Mouse (Mus musculus): ENCODE results near the gene Usf1. TPM values are rescaled to one million over a fixed set of nuclear protein-coding genes. Genes with fewer than 3 reads are reported as not detected.

The Usf1 gene
- polyA plus RNA-seq, 1 experiment = 70.1 TPM

- Histone ChIP-seq H3K27me3 (ENCODE audit: control insufficient read depth, insufficient read depth, insufficient read length) (no peaks in the 10 kb centered on the region), H3ac (ENCODE audit: control insufficient read depth, insufficient read length, low read depth) (no peak overlapping the region), H3K79me3 (ENCODE audit: low read depth) (no peaks in the 10 kb centered on the region), H3K36me3 (ENCODE audit: control insufficient read depth, insufficient read depth) (no peaks in the 10 kb centered on the region), H3K79me2 (ENCODE audit: control insufficient read depth, insufficient read depth) (no peaks in the 10 kb centered on the region), H3K4me3 (ENCODE audit: insufficient read depth, poor library complexity, severe bottlenecking) (no peak overlapping the region)
- no peak for TF ChIP-seq USF1 (IDR thresholded peaks at IDR 0.05; ENCODE audit: low read depth)
- peak; percentile 88 for TF ChIP-seq CEBPB (IDR thresholded peaks at IDR 0.05; ENCODE audit: low read depth)
Measured at GRCm38 (mm10) chr1:171375646-171376097, 35.4 kb upstream of the Usf1 start.

DNA sequence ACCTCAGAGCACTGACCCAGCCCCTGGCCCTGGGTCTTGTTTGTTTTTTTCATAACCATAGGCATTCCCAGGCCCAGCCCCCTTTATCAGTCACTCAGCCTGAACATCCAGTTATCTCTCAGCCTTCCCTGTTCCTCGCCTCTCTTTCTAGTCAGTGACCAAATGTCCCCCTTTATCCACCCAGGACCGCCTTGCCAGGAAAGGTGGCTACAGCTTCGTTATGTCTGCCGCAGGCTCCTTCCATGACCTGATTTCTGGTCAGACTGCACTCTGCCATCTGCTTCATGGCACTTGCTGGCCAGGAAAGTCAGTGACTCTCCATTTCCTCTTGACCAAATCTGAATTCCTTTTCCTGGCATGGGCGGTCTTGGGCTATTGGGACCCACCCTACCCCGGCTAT lies 32.8 kb upstream of the Usf1 start:
- no peak overlapping the region for H3K4me3 ChIP-seq (ENCODE audit: insufficient read depth, poor library complexity, severe bottlenecking)
- TF ChIP-seq USF1 (IDR thresholded peaks at IDR 0.05; ENCODE audit: low read depth) (no peak), CEBPB (IDR thresholded peaks at IDR 0.05; ENCODE audit: low read depth) (no peak), MYOG (IDR thresholded peaks at IDR 0.05; ENCODE audit: control insufficient read depth, extremely low read depth, insufficient read length) (no peak), CTCF (IDR thresholded peaks at IDR 0.05; ENCODE audit: control insufficient read depth, insufficient read depth, insufficient read length) (no peak), MAX (IDR thresholded peaks at IDR 0.05) (no peak), MYOD1 (IDR thresholded peaks at IDR 0.05; ENCODE audit: control insufficient read depth, insufficient read length, low read depth) (no peak), FOSL1 (IDR thresholded peaks at IDR 0.05; ENCODE audit: insufficient read depth, low read length, poor library complexity, severe bottlenecking) (no peak)
- no peak overlapping the region for H3ac ChIP-seq (ENCODE audit: control insufficient read depth, insufficient read length, low read depth)
- no peaks in the 10 kb centered on the region for H3K79me3 ChIP-seq (ENCODE audit: low read depth)
- H3K79me2 ChIP-seq (ENCODE audit: control insufficient read depth, insufficient read depth) = no peaks in the 10 kb centered on the region
- H3K27me3 ChIP-seq (ENCODE audit: control insufficient read depth, insufficient read depth, insufficient read length) = no peaks in the 10 kb centered on the region
- no peaks in the 10 kb centered on the region for H3K36me3 ChIP-seq (ENCODE audit: control insufficient read depth, insufficient read depth)

DNA sequence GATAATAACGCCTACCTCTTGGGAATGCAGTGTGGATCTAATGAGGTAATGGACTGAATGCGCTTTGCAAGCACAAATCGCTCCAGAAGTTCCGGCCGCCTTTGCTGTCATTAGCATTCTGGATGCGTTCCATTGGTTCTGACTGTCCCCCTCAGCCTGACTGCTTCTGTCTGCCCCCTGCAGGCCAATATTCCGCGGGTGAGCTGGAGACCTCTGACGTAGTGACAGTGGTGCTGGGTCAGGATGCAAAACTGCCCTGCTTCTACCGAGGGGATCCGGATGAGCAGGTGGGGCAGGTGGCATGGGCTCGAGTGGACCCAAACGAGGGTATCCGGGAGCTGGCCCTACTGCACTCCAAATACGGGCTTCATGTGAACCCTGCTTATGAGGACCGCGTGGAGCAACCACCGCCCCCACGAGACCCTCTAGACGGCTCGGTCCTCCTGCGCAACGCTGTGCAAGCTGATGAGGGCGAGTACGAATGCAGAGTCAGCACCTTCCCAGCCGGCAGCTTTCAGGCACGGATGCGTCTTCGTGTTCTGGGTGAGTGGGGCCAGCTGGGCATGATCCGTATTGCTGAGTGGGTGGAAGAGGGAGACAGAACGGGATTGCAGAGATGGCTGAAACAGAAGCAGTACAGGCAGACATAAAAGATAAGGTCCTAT lies 31.0 kb upstream of the Usf1 start:
- H3K36me3 ChIP-seq (ENCODE audit: control insufficient read depth, insufficient read depth) = no peaks in the 10 kb centered on the region
- no peaks in the 10 kb centered on the region for H3K79me3 ChIP-seq (ENCODE audit: low read depth)
- H3K79me2 ChIP-seq (ENCODE audit: control insufficient read depth, insufficient read depth) = no peaks in the 10 kb centered on the region
- TF ChIP-seq CTCF (IDR thresholded peaks at IDR 0.05; ENCODE audit: control insufficient read depth, insufficient read depth, insufficient read length) (peak; percentile 62), CEBPB (IDR thresholded peaks at IDR 0.05; ENCODE audit: low read depth) (no peak)
- H3K4me3 ChIP-seq (ENCODE audit: insufficient read depth, poor library complexity, severe bottlenecking) = no peak overlapping the region
- H3ac ChIP-seq (ENCODE audit: control insufficient read depth, insufficient read length, low read depth) = peak overlapping the region; percentile 47
- H3K27me3 ChIP-seq (ENCODE audit: control insufficient read depth, insufficient read depth, insufficient read length) = no peaks in the 10 kb centered on the region

GRCm38 (mm10) chr1:171382096-171382620 lies 29.0 kb upstream of the Usf1 start:
- H3K79me3 ChIP-seq (ENCODE audit: low read depth) = no peaks in the 10 kb centered on the region
- no peaks in the 10 kb centered on the region for H3K79me2 ChIP-seq (ENCODE audit: control insufficient read depth, insufficient read depth)
- TF ChIP-seq USF1 (IDR thresholded peaks at IDR 0.05; ENCODE audit: low read depth) (no peak), FOSL1 (IDR thresholded peaks at IDR 0.05; ENCODE audit: insufficient read depth, low read length, poor library complexity, severe bottlenecking) (no peak), MAX (IDR thresholded peaks at IDR 0.05) (no peak), CTCF (IDR thresholded peaks at IDR 0.05; ENCODE audit: control insufficient read depth, insufficient read depth, insufficient read length) (no peak), MYOD1 (IDR thresholded peaks at IDR 0.05; ENCODE audit: control insufficient read depth, insufficient read length, low read depth) (no peak), CEBPB (IDR thresholded peaks at IDR 0.05; ENCODE audit: low read depth) (no peak), MYOG (IDR thresholded peaks at IDR 0.05; ENCODE audit: control insufficient read depth, extremely low read depth, insufficient read length) (no peak)
- H3ac ChIP-seq (ENCODE audit: control insufficient read depth, insufficient read length, low read depth) = no peak overlapping the region
- H3K36me3 ChIP-seq (ENCODE audit: control insufficient read depth, insufficient read depth) = no peaks in the 10 kb centered on the region
- H3K27me3 ChIP-seq (ENCODE audit: control insufficient read depth, insufficient read depth, insufficient read length) = no peaks in the 10 kb centered on the region
- H3K4me3 ChIP-seq (ENCODE audit: insufficient read depth, poor library complexity, severe bottlenecking) = no peak overlapping the region

DNA sequence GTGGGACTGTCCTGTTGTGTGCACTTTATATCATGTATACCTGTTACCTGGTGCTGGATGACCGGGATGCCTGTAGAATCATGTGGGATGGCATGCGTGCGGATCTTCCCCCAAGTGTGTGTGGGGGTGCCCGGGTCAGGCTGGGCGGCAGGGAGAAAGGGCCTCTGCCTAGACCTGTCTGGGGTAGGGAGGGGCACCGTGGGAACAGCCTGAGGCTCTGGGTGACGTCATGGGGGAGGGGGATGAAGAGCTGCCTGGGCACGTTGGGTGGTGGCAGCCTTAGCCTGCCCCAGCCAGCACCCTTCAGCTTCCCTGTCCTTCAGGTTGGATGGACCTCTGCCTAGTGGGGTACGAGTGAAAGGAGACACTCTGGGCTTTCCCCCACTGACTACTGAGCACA lies 26.8 kb upstream of the Usf1 start:
- no peak overlapping the region for H3ac ChIP-seq (ENCODE audit: control insufficient read depth, insufficient read length, low read depth)
- TF ChIP-seq MYOG (IDR thresholded peaks at IDR 0.05; ENCODE audit: control insufficient read depth, extremely low read depth, insufficient read length) (no peak), FOSL1 (IDR thresholded peaks at IDR 0.05; ENCODE audit: insufficient read depth, low read length, poor library complexity, severe bottlenecking) (no peak), CTCF (IDR thresholded peaks at IDR 0.05; ENCODE audit: control insufficient read depth, insufficient read depth, insufficient read length) (no peak), MAX (IDR thresholded peaks at IDR 0.05) (no peak)
- no peaks in the 10 kb centered on the region for H3K79me2 ChIP-seq (ENCODE audit: control insufficient read depth, insufficient read depth)
- no peaks in the 10 kb centered on the region for H3K36me3 ChIP-seq (ENCODE audit: control insufficient read depth, insufficient read depth)
- no peaks in the 10 kb centered on the region for H3K27me3 ChIP-seq (ENCODE audit: control insufficient read depth, insufficient read depth, insufficient read length)
- H3K79me3 ChIP-seq (ENCODE audit: low read depth) = no peaks in the 10 kb centered on the region
- H3K4me3 ChIP-seq (ENCODE audit: insufficient read depth, poor library complexity, severe bottlenecking) = no peak overlapping the region

DNA sequence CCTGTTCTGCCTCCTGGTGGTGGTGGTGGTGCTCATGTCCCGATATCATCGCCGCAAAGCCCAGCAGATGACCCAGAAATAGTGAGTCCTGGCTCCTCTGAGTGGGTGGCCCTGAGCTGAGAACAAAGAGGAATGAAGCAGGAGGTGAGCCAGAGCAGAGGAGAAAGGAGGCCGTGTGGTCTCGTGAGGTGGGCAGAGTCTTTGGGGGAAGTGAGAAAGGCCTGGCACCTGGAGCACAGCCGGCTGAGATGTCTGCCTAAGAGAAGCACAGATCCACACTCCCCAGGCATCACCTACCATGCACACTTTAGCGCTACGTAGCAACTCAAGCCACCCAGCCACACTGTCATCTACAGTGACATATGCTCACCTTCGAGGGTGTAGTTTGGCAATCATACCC lies 25.9 kb upstream of the Usf1 start:
- Histone ChIP-seq H3K36me3 (ENCODE audit: control insufficient read depth, insufficient read depth) (no peaks in the 10 kb centered on the region), H3K79me2 (ENCODE audit: control insufficient read depth, insufficient read depth) (no peaks in the 10 kb centered on the region), H3K4me3 (ENCODE audit: insufficient read depth, poor library complexity, severe bottlenecking) (no peak overlapping the region), H3ac (ENCODE audit: control insufficient read depth, insufficient read length, low read depth) (no peak overlapping the region), H3K27me3 (ENCODE audit: control insufficient read depth, insufficient read depth, insufficient read length) (no peaks in the 10 kb centered on the region), H3K79me3 (ENCODE audit: low read depth) (no peaks in the 10 kb centered on the region)
- TF ChIP-seq MYOD1 (IDR thresholded peaks at IDR 0.05; ENCODE audit: control insufficient read depth, insufficient read length, low read depth) = no peak
- TF ChIP-seq CEBPB (IDR thresholded peaks at IDR 0.05; ENCODE audit: low read depth) = no peak
